Mouse (Mus musculus) heart, adult 10 weeks (tissue): ENCODE results near the gene Atp6v0e2. TPM values are rescaled to one million over a fixed set of nuclear protein-coding genes. Genes with fewer than 3 reads are reported as not detected.

ENCODE experiments used
- polyA plus RNA-seq: library from polyadenylated mRNA; stranded (reverse); fragments of 350-450 nt; fragmentation: Illumina TruSeq; extraction: RNeasy Lipid Tissue Mini Kit (QIAGEN cat#74804); gene quantifications from one replicate; pipeline ENCODE4 v1.2.3, GENCODE M21; 2014; ENCODE audit warnings: low read depth, low replicate concordance

Atp6v0e2 gene
- polyA plus RNA-seq = 17.0 TPM

DNA sequence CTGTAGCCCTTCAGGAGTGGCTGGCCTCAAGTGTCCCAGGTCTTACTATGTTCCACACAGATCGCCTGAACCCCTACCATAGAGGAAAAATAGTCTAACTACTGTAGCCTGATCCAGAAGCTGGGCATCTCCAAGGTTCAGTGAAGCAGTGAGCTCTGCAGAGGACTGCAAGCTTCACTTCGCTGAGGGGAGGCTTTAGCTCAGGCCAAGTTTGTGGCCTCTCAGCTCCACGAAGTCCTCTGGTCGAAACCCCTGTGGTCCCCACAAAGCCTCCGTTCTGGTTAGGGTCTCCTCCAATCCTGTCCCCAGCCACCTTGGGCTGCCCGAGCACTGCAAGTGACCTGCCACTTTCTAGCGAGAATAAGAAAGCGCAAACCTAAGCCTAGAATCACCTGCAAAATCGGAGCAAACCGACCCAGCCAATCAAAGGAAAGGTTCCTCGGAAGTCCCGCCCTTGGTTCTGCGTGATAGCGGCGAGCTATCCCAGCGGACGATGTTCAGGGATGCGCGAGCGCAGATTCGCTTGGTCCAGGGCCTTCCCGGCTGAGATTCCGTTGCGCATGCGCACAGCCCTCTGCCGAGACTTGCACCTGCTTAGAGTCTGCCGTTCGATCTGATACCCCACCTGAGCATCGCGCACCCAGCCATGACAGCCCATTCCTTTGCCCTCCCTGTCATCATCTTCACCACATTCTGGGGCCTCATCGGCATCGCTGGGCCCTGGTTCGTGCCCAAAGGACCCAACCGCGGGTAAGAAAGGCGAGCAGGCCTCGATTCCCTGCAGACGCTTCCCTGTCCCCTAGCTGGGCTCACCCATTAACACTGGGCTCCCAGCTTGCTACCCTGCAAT lies at the start of gene Atp6v0e2:
Atp6v0e2 (plus strand) TSS at position 511 of the 850 bp plus-strand sequence.

DNA sequence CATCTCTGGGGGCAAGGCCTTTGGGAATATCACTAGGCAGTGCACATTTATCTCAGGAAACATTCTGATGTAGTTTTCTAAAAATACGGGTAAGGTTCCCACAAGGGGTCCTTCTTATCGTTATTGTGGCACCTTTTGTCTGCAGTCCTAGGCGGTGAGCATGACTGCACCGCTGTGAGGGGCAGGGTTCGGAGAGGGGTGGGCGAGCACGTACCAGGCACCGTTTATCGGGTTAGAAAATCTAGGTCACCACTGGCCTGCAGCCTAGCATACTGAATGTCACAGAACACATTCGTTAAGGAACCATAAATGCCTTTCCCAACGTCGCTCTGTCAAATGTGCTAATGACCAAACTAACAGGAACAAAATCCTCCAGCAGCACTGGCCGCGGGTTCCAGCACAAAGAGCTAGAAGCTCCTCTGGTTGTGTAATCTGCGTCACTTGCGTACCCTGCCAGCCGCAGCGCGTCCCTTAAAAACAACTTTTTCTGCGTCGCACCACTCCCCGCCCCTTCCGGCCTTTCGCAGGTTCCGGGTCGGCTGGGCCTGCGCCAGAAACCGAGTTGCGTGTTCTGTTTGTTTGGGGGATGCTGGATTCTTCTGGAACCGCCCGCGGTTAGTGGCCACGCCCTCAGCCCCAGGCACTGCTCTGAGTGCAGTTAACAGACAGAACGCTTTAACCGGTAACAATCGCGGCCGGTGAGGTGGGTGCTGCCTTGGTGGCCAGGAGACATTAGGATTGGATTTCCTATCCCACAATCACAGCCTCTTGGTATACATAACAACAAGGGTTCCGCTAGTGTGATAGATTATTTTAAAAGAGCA lies 17.1 kb downstream of the Atp6v0e2 start, which contains the start of gene Lrrc61:
Lrrc61 (plus strand) TSS at position 517 of the 824 bp plus-strand sequence.

DNA sequence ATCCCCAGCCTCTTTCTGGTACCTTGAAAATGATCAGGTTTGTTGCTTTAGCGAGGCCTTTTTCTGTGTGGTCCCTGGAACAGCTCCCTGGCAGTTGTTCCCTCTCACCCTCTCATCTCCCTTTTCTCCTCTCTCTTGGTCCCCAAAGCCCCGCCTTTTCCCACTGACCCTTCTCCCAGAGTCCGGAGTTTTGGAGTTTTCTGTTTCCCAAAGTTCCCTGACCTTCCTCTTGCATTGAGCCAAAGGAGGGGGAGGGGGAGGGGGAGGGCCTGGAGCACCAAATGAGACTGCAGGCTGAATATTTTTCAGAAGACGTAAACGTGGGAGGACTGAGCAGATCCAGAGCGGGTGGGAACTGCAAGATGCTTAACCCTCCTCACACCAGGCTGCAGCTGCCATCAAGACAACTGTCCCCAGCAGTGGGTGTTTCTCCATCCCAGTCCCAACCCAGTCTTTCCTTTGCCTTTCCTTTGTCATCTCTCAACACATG lies 35.2 kb downstream of the Atp6v0e2 start, which contains the start of gene Rarres2:
Rarres2 (minus strand) TSS at position 218 of the 490 bp plus-strand sequence.

DNA sequence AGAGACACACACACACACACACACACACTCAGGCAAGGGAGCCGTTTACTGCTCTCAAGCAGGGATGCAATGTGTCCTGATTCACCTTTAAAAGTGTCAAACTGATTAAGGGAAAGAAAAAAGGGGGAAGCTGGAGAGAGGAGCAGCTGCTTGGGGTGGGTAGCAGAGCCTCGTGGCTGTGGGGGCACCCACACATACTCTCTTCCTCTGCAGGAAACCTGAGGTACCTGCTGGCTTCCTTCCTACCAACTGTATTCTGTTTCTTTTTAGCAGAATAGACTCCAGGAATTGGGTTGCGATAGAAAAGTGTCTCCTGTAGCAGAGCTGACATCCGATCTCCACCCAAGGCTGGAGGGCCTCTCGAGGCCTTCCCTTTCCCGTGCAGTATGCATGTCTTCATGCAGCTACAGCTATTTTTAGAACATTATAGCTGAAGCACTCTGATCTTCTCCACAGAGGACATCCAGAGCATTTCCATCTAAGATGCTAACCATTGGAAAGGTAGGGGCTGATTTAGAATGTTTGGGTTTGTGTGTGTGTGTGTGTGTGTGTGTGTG lies 51.9 kb downstream of the Atp6v0e2 start, which contains the start of gene Gm45021:
Gm45021 (plus strand) TSS at position 417 of the 557 bp plus-strand sequence.

Other genes with a start within 250 kb of the Atp6v0e2 start
- gene Krba1, start 142.0 kb upstream of the Atp6v0e2 start, polyA plus RNA-seq = 24.1 TPM
- gene Zfp467, start 91.8 kb upstream of the Atp6v0e2 start, polyA plus RNA-seq = 9.5 TPM
- 0.50 TPM for gene Sspo, start 89.4 kb upstream of the Atp6v0e2 start, polyA plus RNA-seq
- gene Lrrc61, start 17.2 kb downstream of the Atp6v0e2 start, polyA plus RNA-seq = 15.5 TPM
- 115 TPM for gene Rarres2, start 35.2 kb downstream of the Atp6v0e2 start, polyA plus RNA-seq
- not detected for gene Gm45021, start 52.0 kb downstream of the Atp6v0e2 start, polyA plus RNA-seq
- 20.4 TPM for gene Repin1, start 56.3 kb downstream of the Atp6v0e2 start, polyA plus RNA-seq
- not detected for gene Gm44965, start 56.3 kb downstream of the Atp6v0e2 start, polyA plus RNA-seq
- 8.5 TPM for gene Zfp775, start 64.4 kb downstream of the Atp6v0e2 start, polyA plus RNA-seq
- gene AI854703, start 89.1 kb downstream of the Atp6v0e2 start, polyA plus RNA-seq = 0.60 TPM
- gene Gimap8, start 109.6 kb downstream of the Atp6v0e2 start, polyA plus RNA-seq = 10.2 TPM
- 6.1 TPM for gene Gimap9, start 138.5 kb downstream of the Atp6v0e2 start, polyA plus RNA-seq
- 36.6 TPM for gene Gimap4, start 146.9 kb downstream of the Atp6v0e2 start, polyA plus RNA-seq
- gene Gimap6, start 170.6 kb downstream of the Atp6v0e2 start, polyA plus RNA-seq = 49.6 TPM
- gene Gm28053, start 181.0 kb downstream of the Atp6v0e2 start, polyA plus RNA-seq = not detected
- not detected for gene Gimap7, start 181.0 kb downstream of the Atp6v0e2 start, polyA plus RNA-seq
- 9.0 TPM for gene Gimap1, start 201.4 kb downstream of the Atp6v0e2 start, polyA plus RNA-seq
- 5.2 TPM for gene Gimap5, start 208.6 kb downstream of the Atp6v0e2 start, polyA plus RNA-seq
- gene Gimap3, start 233.2 kb downstream of the Atp6v0e2 start, polyA plus RNA-seq = 0.71 TPM